Mouse (Mus musculus) Muller cell, postnatal 12 days (primary cell): ENCODE data around the gene H2-DMb1.

Source experiments
- DNase-seq: peaks from one replicate; pipeline ENCODE4 v3.0.0-alpha.2; 2015; ENCODE audit errors: inconsistent ontology term

H2-DMb1 gene

DNA sequence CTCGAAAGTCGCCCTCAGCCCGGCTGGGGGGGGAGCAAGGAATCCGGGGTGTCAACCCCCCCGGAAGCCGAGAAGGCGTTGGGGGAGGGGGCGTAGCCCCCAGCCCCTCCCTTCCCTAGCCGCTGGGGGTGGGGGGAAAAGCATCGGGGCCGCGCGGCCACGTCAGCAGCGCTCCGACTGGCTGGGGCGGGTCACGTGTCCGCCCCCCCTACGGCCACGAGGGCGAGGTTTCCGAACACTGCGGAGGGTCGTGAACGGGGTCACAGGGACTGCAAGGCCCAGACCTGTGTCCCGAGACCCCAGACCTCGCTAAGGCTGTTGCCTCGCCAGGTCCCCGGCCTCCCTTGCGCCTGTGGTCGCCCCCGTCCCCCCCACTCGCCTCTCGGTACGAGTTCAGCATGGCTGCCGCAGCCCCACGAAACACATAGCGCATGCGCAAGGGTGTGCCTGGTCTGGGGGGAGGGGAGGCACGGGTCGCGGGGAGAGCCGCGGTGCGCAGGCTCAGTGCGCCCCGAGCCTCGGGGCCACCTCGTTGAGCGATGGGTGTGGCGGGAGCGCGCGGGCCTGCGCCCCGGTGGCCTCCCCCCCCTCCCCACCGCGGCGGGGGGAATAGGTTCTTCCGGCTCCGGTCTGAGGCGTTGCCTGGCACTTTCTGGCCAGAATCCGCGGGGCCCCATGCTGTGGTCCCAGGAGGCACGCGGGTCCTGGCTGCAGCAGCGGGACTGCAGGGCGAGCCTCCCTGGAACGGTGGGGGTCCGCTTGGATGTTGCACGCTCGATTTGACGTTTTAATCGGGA lies 30.5 kb upstream of the H2-DMb1 start, which contains the start of gene Brd2:
Gene Brd2, minus strand, starts transcription at position 447 of the 797 bp plus-strand sequence.
- DNase-seq, result peak; percentile 99

DNA sequence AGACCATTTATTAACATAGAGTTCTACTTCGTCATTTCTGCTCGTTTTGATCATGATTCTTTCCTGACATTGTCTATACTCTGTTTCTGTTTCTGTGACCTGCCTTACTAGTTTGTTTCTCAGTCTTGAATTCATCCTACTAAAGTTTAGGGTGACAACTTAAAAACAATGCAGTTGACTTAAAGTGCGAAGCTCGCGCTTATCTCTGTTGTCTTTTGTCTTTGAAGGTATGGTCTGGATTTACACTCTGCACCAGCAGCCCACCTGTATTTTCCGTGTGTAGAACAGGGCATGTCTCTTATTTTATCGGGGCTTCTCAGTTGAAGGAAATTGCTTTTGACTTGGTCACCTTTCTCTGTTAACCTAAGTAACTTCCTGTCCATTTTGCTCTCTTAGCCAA lies 29.8 kb upstream of the H2-DMb1 start:
- DNase-seq, result peak; percentile 14

DNA sequence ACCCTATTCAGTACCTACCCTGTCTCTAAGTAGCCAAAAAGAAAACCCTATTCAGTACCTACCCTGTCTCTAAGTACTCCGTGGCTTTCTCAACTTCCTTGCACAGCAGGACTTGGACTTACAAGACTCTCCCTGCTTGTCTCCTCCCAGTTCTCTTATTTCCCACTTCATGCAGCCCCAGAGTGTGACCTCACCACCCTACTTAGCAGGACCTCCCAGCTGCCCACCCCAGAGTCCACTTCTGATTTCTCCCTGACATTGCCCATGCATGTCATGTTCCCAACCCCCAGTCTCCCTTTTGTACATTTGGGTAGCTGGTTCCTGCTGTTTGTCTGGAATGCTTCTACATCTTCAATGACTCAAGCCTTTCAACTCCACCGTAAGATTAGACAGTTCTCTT lies 29.4 kb upstream of the H2-DMb1 start:
- DNase-seq, result peak; percentile 61

DNA sequence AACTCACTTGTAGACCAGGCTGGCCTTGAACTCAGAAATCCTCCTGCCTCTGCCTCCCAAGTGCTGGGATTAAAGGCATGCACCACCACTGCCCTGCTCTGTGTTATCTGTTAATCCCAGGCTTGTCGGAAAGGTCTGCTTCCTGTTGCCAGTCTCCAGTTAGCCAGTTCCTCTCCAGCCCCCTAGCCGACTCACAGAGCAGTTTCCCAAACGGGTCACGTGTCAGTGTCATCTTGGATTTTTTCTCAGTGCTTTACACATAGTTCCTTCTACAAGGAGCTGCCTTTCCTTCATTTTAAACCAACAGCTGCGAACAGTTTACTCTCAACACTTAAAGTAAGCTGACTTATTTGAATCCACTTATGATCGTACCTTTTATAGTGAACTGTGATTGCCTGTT lies 28.2 kb upstream of the H2-DMb1 start:
- DNase-seq, result no peak

DNA sequence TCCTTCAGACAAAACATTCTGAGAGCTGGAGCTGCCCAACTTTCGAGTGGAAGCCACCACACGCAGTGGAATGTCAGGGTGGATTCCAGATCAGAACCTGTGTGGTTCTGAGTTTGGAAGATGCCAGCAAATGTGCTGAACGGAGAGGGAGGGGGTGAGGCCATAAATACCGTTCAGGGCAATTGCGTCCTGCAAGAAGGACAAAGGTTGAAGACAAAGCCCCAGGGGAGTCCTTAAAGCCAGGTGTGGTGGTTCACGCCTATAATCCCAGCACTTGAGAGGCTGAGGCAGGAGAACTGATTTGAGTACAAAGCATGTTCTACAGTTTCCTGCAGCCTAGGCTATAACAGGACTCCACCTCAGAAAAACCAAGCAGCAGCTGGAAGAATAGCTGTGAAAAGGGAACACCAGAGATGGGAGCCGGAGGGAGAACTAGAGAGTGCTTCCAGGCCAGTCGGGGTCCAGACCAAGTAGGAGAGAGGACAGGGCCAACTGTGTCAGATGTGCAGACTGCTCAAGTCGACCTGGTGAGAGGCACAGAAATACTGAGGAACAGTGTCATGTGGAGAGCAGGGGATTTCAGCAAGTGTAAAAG lies 25.9 kb upstream of the H2-DMb1 start:
- no peak for DNase-seq

DNA sequence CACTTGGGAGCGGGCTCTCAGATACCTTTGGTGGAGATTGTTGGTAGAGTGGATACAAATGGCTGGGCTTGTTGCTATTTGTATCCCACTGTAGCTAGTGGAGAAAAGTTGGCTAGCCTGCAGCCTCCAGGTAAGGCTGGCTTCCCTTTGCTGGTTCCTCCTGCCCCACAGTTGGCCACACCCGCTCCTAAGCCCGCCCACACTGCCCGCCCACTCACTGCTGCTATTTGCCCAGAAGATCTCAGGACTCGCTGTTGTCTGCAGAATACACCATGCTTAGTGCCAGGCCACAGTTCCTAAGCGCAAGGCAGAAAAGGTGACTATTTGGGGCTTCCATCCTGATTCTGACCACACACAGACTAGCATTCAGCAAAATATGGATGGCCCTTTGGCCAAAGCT lies 25.4 kb upstream of the H2-DMb1 start:
- peak; percentile 34 for DNase-seq

DNA sequence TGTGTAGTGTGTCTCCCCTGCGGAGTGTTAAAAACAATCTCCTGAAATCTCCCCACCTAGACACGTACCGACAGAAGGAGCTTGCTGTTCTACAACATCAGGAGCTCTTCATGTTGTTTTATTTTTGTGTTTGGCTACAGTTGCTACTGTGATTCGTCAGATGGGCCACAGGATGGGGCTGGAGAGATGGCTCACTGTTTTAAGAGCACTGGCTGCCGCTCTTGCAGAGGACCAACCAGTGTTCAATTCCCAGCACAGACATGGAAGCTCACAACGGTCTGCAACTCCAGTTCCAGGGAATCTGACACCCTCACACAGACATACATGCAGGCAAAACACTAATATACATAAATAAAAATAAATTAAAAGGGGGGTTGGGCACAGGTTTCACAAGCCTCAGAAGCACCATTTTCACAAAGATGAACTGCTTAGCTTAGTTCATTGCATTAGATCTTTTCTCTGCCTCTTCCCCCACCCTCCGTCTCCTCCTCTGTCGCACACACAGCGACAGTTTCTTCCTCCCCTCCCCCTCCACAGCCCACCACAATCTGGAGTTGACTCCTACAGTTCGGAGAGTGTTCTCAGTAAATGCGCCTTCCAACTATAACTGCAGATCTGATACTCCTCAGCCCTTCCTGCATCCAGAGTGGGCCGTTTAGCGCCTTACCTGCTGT lies 24.5 kb upstream of the H2-DMb1 start:
- DNase-seq, result no peak

DNA sequence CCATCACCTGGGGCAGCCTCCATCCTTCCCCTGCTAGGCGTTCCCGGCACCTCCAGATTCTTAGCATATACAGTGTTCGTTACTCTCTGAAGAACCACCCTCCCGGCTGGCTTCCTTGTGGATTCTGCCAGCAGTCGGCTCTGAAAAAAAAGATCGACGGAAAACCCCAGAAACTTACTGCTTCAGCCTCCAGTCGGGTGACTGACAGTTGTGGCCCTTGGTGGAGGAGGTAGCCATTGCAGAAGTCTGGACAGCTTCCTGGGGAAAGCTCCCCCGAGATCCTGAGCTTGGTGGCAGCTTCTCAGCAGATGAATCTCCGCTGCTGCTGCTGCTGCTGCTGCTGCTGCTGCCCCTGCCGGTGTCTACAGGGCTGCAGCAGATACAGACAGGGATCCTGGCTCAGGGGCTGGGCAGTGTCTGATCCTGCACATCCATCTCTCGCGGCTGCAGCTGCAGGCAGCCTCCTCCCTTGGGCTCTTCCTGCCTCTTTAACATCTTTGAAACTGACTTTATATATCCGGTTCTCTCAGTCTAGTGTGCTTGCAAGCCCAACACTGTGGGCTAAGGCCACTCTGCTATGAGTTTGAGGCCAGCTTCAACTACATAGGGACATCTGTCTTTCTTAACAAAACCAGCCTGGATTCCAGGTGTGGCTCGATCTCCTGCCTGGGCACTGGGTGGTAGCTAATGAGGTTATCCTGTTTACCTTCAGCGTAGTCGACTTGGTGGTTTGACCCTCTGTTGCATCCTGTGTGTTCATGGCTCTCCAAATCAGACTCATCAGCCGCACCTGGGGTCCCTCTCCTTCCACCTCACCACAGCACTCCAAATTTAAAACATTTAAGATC lies 23.7 kb upstream of the H2-DMb1 start:
- no peak for DNase-seq

DNA sequence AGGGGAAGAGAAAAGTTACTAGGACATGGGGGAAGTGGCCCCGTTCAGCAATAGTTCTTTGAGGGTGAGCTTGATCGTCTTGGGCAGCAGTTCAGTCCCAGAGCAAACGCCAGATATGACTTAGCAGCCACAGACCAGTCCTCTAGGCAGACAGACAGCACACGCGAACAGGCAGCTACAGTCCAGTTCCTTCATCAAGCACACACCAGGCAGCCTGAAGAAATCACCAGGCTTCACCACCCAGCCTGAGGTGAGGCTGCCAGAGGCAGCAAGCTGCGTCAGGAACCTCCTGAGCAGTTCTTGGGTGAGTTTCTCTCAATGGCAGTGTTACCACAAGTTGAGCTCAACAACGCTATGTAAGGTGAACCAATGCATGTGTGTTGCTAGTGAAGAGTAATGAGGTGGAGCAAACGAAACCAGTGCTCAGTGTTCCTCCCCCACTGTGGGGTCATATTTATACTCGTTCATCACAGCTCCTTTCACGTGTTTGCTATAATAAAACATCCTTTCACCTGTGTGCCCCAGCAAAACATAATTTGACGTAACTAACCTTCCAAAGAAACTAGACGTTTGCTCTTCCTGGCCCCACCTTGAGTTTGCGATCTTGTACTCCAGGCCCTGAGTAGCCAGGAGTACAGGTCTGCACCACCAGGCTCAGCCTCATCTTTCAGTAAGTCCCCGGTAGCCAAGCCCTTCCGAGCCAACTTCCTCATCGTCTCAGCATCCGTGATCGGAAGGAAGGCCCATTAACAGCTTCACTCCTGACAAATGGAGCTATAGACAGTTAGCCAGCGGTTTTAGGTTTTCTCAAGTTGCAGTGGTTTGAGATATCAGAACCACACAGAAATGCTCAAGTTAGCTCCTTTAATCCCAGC lies 22.6 kb upstream of the H2-DMb1 start:
- no peak for DNase-seq

DNA sequence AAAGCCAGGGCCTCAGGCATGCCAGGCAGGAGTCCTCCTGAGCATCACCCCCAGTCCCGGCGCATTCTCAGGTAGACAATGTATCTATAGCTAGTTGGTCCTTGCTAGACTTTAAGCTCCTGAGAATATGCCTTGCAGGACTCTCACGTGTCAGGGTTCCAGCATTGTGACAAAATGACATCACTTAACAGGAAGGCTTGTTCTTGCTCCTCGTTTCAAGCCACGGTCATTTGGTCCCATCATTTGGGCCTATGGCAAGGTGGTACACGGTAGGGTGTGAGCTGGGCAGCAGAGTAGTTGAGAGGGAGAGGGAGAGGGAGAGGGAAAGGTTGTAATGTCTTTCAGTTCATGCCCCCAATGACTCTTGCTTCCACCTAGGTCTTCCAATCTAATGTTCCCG lies 21.0 kb upstream of the H2-DMb1 start:
- no peak for DNase-seq

DNA sequence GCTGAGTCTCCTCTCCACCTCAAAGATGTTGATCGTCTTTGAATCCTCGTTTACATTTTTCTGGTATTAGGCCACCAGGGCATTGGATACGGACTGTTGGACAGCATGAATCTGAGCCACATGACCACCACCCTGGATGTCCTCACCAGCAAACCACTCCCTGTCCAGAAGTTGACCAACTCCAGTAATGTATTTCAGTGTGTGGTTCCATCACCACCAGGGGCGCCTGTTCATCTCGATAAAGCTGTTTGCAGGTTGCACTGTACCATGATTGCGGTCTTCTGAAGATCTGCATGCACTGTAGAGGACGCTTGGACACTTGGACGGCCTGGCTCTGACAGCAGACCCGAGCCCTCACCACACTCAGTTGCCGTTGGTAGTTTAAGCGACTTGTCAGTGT lies 19.6 kb upstream of the H2-DMb1 start:
- no peak for DNase-seq

DNA sequence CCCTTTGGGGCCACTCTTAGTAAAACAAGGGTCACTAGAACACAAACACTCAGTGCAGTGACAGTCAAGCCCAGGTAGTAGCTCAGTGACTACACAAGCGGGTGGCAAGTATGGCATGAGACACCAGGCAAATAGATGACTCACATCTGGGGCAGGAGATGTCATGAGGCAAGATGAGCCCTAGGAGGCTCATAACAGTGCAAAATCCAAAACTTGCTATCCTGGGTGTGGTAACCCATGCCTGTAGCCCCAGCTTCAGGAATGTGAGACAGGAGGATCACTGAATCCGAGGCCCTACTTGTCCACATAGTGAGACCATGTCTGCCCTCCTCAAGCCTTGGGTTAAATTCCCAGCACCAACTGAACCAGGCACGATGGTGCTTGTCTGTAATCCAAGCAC lies 18.4 kb upstream of the H2-DMb1 start:
- no peak for DNase-seq

DNA sequence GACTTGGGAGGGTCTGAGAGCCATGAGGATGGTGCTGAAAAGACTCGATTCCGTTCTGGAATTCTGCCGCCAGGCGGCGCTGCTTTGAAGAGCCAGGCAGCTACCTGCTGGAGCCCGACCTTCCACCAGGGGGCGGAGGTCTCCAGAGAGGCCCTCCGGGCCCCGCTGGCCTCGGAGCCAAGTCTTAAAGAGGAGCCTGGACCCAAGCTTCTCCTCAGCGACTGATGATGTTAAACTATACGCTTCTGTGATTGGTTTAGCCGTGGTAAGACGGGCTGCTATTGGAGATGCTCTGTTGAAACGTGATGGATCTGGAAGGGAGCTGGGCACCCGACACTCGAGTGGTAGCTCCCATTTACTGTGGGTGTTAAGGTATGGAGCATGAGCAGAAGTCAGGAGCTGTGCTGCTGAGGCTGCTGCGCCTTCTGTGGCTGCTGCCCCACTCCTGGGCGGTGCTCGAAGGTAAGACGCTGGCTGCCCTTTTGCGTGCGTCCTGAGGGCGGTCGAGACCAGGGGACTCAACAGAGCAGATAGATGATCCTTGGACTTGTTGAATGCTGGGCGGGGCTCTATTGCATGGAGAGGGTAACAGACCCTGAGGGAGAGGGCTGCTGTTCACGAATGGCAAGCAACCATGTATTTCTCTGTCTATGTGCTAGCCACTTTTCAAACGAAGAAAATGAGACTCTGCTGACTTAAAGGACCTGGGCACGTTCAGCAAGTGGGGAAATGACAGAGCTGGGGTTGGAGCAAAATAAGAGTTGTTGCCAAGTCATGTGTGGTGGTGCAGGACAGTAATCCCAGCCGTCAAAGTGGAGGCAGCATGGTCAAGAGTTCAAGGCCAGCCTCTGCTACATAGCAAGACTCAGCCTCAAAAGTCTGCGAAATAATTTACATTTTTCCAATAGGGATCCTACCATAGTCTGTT lies 17.3 kb upstream of the H2-DMb1 start:
- peak; percentile 98 for DNase-seq

DNA sequence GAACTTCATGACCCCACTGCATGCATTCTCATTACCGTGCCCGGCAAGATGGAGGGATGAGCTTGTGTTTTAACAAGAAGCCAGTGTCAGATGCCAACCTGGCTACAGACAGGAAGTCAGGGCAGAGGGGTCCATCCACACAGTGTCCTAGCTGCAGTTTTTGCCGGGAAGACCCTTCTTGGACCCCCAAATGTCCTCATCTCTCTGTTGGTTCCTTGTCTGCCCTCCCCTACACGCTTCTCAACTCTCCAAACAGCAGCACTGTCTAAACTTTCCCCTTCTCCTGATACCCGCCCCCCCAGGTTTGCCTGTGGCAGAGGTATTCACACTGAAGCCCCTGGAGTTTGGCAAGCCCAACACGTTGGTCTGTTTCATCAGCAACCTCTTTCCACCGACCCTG lies 15.3 kb upstream of the H2-DMb1 start:
- DNase-seq, result no peak

DNA sequence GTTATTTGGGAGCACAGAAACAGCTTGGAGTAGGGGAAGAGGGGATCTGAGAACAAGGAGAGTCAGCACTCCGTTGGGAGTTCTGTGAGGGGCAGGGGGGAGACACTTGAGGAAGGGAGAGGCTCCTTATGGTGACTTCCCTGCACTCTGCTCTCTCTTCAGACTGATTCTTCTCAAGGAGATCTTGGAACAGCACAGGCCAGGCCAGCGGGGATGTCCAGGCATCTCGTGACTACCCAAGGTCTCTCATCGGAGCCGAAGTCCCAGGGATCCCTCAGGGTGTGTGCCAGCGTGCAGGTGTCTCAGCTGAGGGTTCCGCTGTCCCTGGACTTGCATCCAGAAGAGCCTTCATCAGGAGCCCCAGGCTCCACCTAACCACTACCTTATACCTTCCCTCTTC lies 14.2 kb upstream of the H2-DMb1 start:
- no peak for DNase-seq

DNA sequence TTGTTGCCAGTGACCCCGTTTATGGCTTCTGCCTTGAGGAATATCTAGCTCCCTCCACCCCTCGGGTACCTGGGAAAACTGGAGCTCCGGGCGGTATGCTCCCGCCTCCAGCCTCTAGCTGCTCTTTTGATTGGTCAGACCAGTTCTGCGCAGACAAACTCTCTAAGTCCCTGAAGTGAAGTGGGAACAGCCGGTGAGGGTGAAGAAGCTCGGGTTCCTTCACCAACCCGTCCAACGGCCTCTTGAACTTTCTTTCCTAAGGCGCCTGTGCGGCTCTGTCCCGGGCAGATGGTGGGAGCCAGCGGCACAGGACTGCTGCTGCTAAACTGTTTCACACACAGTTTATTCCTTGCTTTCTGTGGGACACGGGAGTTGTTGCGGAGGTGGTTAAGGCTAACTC lies 13.5 kb upstream of the H2-DMb1 start:
- peak; percentile 63 for DNase-seq

DNA sequence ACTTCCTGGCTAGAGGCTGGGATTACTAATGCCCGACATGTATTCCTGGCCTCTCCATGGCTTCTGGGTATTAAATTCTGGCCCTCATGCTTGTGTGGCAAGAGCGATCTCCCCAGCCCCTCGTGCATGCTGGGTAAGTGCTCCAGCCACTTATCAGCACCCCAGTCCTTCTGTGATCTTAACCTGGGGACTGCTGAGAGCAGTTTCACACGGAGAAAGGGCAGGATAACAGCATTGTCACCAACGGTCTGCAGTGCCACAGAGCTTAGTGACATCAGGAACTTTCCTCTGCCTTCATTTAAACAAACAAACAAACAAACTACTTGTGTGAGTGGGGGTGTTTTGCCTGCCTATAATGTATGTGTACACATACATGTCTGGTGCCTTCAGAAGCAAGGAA lies 12.6 kb upstream of the H2-DMb1 start:
- no peak for DNase-seq

DNA sequence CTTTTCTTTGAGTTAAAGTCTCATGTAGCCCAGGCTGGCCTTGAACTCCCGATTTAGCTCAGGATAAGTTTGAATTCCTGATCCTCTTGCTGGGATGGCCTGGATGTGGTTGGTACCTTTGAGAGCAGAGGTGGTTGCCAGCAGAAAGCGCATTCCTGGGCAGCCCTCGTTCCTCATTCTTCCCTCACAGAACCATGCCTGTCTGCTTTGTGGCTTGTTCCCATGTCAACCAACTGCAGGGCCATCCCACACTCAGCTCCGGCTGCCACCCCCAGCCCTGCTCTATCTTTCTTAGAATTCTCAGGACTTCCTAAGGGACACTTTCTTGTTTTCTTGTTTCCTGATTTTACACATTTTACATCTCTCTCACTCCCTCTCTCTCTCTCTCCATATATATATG lies 11.4 kb upstream of the H2-DMb1 start:
- peak; percentile 45 for DNase-seq

DNA sequence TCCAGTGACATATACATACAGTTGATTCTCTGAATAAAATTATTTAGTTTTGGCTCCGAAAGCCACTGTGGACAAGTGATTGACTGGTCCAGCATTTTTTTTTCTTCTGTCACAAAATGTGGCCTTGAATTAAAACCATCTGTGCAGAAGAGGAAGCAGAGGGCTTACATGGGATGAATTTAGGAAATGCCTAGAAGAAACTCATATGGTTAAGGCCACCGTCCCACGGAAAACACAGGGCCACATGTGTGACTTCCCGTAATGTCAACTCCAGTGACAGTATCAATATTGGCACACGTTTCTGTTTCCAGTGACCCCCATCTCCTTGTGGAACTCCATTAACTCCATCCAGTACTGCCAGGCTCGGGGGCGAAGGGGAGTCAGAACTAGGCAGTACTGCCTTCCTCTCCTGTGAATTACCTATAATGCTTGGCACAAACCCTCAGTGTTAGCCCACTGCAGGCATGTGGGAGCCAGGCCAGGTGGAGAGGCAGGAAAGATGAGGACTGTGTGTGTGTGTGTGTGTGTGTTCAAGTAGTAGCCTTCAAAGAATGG lies 10.3 kb upstream of the H2-DMb1 start:
- DNase-seq, result no peak

DNA sequence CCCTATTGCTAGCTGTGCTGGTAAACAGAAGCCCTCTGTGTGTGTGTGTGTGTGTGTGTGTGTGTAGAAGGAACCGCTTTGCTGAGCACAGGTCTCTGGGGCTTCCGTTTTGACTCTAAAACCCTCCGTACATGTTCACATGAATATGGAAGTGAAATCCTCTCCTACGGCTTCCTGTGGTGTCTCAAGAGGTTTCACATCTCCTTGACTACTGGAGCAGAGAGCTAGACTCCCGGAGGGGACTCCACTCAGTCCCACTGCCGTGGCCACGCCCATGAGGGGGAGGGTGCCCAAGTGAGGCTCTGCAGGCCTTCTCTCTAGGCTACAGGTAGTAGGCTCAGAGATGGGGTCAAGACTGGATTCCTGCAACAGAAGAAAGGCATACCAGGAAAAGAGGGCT lies 9.8 kb upstream of the H2-DMb1 start, which contains the start of gene H2-DMb2:
Gene H2-DMb2, plus strand, starts transcription at position 275 of the 400 bp plus-strand sequence.
- no peak for DNase-seq
